Mouse (Mus musculus): ENCODE results near the gene Ankrd36.

GRCm38 (mm10) chr11:5706874-5707529 lies 137.5 kb downstream of the Ankrd36 start:
- TF ChIP-seq POLR2A (IDR thresholded peaks at IDR 0.05; ENCODE audit: borderline replicate concordance, extremely low read depth, insufficient read depth, insufficient read length, poor library complexity, severe bottlenecking) (no peak), CTCF (IDR thresholded peaks at IDR 0.05; ENCODE audit: borderline replicate concordance, extremely low read depth, insufficient read depth, insufficient read length) (no peak)

All from brain, embryonic 14.5 days (tissue).